Mouse (Mus musculus) limb, embryonic 13.5 days (tissue): ENCODE data around the gene Zbtb45. TPM values are rescaled to one million over a fixed set of nuclear protein-coding genes. Genes with fewer than 3 reads are reported as not detected.

Experiments used
- ATAC-seq: fragments of 200-750 bp; cut with Nextera tagmentation; 2 replicates; pipeline ENCODE4 v1.8.0; 2017; ENCODE audit warnings: low read depth, moderate number of reproducible peaks, moderate TSS enrichment; ENCODE audit not compliant: low FRiP score
- H3K27ac ChIP-seq: fragments of 300-500 bp; sonication (generic); 2 replicates; pipeline ENCODE4 v1.5.1; 2015; ENCODE audit warnings: inconsistent platforms, mild to moderate bottlenecking, moderate library complexity
- H3K27me3 ChIP-seq: fragments of 300-500 bp; sonication (generic); 2 replicates; pipeline ENCODE4 v1.6.1; 2015; ENCODE audit warnings: mild to moderate bottlenecking, inconsistent platforms
- H3K36me3 ChIP-seq: fragments of 300-500 bp; sonication (generic); 2 replicates; pipeline ENCODE4 v1.6.1; 2015; ENCODE audit warnings: inconsistent platforms, mild to moderate bottlenecking, moderate library complexity
- H3K4me1 ChIP-seq: fragments of 300-500 bp; sonication (generic); 2 replicates; pipeline ENCODE4 v1.6.1; 2015; ENCODE audit warnings: inconsistent platforms
- H3K4me2 ChIP-seq: fragments of 300-500 bp; sonication (generic); replicated peaks from 2 replicates; pipeline ENCODE4 v1.6.1; 2015; ENCODE audit warnings: inconsistent platforms, mild to moderate bottlenecking, moderate library complexity
- H3K4me3 ChIP-seq: fragments of 300-500 bp; sonication (generic); 2 replicates; pipeline ENCODE4 v1.5.1; 2015; ENCODE audit warnings: moderate library complexity, mild to moderate bottlenecking, inconsistent platforms
- H3K9ac ChIP-seq: fragments of 300-500 bp; sonication (generic); 2 replicates; pipeline ENCODE4 v1.6.1; 2015; ENCODE audit warnings: mild to moderate bottlenecking, inconsistent platforms
- H3K9me3 ChIP-seq: fragments of 300-500 bp; sonication (generic); 2 replicates; pipeline ENCODE4 v1.6.1; 2016; ENCODE audit warnings: inconsistent platforms
- WGBS: fragments of 180-500 bp; shearing (Covaris S2); methylation state at CpG from one replicate; pipeline ENCODE4 v1.1.7; 2015; 5-methylcytosine and 5-hydroxymethylcytosine counted together
- polyA plus RNA-seq: library from polyadenylated mRNA; unstranded; fragments of >200 nt; fragmentation: Nextera tagmentation; extraction: Ambion mirVana; gene quantifications from 2 replicates; pipeline ENCODE4 v1.2.1, GENCODE M21; 2015

Zbtb45 gene
- polyA plus RNA-seq, 1 experiment from 2014 or later: 28.0 TPM

GRCm38 (mm10) chr7:12958948-12959347 lies 50.9 kb downstream of the Zbtb45 start:
- 70% methylated on average over 4 of the region's 4 CpGs for whole genome bisulfite sequencing
- ATAC-seq: no peak
- Histone ChIP-seq H3K27ac (no peak overlapping the region), H3K27me3 (no peaks in the 10 kb centered on the region), H3K36me3 (no peaks in the 10 kb centered on the region), H3K4me1 (peaks cover 7% of the 10 kb centered on the region; the same call in 1 of the 2 replicates), H3K9me3 (no peaks in the 10 kb centered on the region), H3K9ac (no peak overlapping the region), H3K4me3 (no peak overlapping the region), H3K4me2 (no peak overlapping the region)

DNA sequence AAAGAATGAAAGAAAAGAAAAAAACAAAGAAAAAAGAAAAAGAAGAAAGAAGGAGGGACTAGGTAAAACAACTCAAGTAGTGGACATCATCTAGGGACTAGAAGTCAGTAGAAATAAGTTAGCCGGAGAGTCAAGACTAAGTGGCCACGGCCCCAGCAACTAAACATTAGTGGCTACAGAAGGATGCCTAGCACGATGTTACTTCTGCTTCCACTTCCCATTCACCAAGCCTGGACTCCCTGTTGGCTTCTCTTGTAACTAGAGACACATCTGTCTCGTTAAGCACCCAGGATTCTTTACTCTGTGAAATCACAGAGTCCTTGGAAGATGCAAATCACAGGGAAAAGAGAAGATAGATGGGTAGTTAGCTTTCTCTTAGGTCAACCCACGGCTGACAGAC lies 52.3 kb downstream of the Zbtb45 start:
- Histone ChIP-seq H3K4me2 (no peak overlapping the region), H3K27ac (no peak overlapping the region), H3K27me3 (no peaks in the 10 kb centered on the region), H3K4me1 (peaks cover 7% of the 10 kb centered on the region; the same call in 1 of the 2 replicates), H3K9ac (no peak overlapping the region), H3K36me3 (no peaks in the 10 kb centered on the region), H3K9me3 (no peaks in the 10 kb centered on the region), H3K4me3 (no peak overlapping the region)
- ATAC-seq: no peak
- WGBS: 69% methylated on average over 5 of the region's 5 CpGs

GRCm38 (mm10) chr7:12954896-12955295 lies 54.9 kb downstream of the Zbtb45 start:
- Histone ChIP-seq H3K27ac (no peak overlapping the region), H3K9me3 (no peaks in the 10 kb centered on the region), H3K4me3 (no peak overlapping the region), H3K36me3 (no peaks in the 10 kb centered on the region), H3K4me2 (no peak overlapping the region), H3K4me1 (peaks cover 7% of the 10 kb centered on the region), H3K9ac (no peak overlapping the region), H3K27me3 (no peaks in the 10 kb centered on the region)
- WGBS: 44% methylated on average over 3 of the region's 3 CpGs
- no peak for ATAC-seq

Other genes starting within 250 kb of the Zbtb45 start
- 13.2 and 14.4 TPM in 2 replicates for gene Zscan18, start 206.4 kb downstream of the Zbtb45 start, polyA plus RNA-seq
- 17.5 TPM in 2 replicates for gene Zfp329, start 191.2 kb downstream of the Zbtb45 start, polyA plus RNA-seq
- 38.8 and 43.6 TPM in 2 replicates for gene Zfp110, start 175.3 kb downstream of the Zbtb45 start, polyA plus RNA-seq
- 6.4 and 7.3 TPM in 2 replicates for gene Zfp128, start 128.9 kb downstream of the Zbtb45 start, polyA plus RNA-seq
- 15.8 and 20.9 TPM in 2 replicates for gene Zscan22, start 112.2 kb downstream of the Zbtb45 start, polyA plus RNA-seq
- gene Rps5, start 87.7 kb downstream of the Zbtb45 start, polyA plus RNA-seq: 1,044 and 1,066 TPM in 2 replicates
- gene Rnf225, start 82.6 kb downstream of the Zbtb45 start, polyA plus RNA-seq: 0.42 and 0.64 TPM in 2 replicates
- gene Zfp324, start 44.2 kb downstream of the Zbtb45 start, polyA plus RNA-seq: 12.6 and 13.6 TPM in 2 replicates
- gene Zfp446, start 32.2 kb downstream of the Zbtb45 start, polyA plus RNA-seq: 10.5 and 10.8 TPM in 2 replicates
- gene Slc27a5, start 11.8 kb downstream of the Zbtb45 start, polyA plus RNA-seq: 0.08 and 0.34 TPM in 2 replicates
- gene Trim28, start 10.9 kb downstream of the Zbtb45 start, polyA plus RNA-seq: 316 and 329 TPM in 2 replicates
- gene Chmp2a, start 24.8 kb upstream of the Zbtb45 start, polyA plus RNA-seq: 127 and 133 TPM in 2 replicates
- 100 and 114 TPM in 2 replicates for gene Ube2m, start 28.2 kb upstream of the Zbtb45 start, polyA plus RNA-seq
- 3.2 and 3.8 TPM in 2 replicates for gene Mzf1, start 44.7 kb upstream of the Zbtb45 start, polyA plus RNA-seq
- not detected in 2 replicates for gene Vmn1r85, start 85.1 kb upstream of the Zbtb45 start, polyA plus RNA-seq
- not detected in 2 replicates for gene Vmn1r86, start 109.9 kb upstream of the Zbtb45 start, polyA plus RNA-seq
- not detected in 2 replicates for gene Vmn1r87, start 130.1 kb upstream of the Zbtb45 start, polyA plus RNA-seq
- not detected in 2 replicates for gene Vmn1r88, start 149.5 kb upstream of the Zbtb45 start, polyA plus RNA-seq
- not detected in 2 replicates for gene Vmn1r89, start 203.0 kb upstream of the Zbtb45 start, polyA plus RNA-seq